Mouse (Mus musculus) urinary bladder, adult 2 months (tissue): ENCODE measurements around the gene Runx1. TPM values are rescaled to one million over a fixed set of nuclear protein-coding genes. Genes with fewer than 3 reads are reported as not detected.

Source experiments
- DNase-seq: peaks from one replicate; pipeline ENCODE4 v3.0.0; 2022; ENCODE audit warnings: low spot score
- polyA plus RNA-seq: library from polyadenylated mRNA; depleted of rRNA; stranded (reverse); fragments of >200 nt; gene quantifications from 2 replicates; pipeline ENCODE4 v1.2.3, GENCODE M21; 2012

Runx1 gene
- polyA plus RNA-seq, 1 experiment: 8.6 TPM

DNA sequence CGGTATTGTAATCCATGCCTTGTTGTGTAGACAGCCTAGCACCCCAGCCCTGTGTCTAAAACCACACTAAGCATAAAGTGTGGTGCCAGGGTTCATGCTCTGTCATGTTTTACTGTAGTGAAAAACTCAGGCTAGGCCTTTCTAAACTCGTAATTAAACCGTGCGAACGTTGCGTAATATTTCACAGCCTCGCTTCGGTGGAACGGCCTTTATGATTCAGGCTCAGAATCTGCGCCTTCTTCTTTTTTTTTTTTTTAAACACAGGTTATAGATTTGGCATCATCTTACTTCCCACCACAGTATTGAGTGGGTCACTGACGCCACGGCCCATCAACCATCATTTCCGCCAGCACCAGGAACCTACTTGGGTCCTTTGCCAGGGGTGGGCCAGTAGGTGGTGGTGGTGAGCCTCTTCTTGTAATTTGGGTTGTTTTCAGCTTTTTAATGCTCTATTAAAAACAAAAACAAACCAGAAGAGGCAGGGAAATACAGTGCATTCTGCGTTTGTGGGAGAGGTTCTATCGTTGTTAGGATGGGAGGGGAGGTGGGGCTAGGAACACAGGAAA lies 210.6 kb downstream of the Runx1 start:
- no peak for DNase-seq

DNA sequence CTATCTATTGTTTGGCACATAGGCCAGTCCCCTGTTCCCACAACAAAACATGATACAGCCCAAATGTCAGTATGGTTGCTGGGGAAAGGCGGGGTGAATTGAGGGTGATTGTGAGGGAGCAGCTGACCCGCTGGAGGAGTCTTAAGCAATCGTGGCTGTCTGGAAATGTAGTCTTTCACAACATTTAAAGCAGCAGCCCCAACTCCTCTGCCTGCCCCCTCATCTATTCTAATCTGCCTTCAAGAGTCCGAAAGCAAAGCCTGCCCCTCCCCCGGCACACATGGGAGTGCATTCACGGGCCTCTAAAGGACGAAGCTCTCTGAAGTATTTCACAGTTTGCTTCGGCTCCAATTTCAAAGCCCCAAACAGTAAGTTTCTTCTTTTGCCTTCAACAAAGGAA lies 213.4 kb downstream of the Runx1 start:
- DNase-seq: no peak

DNA sequence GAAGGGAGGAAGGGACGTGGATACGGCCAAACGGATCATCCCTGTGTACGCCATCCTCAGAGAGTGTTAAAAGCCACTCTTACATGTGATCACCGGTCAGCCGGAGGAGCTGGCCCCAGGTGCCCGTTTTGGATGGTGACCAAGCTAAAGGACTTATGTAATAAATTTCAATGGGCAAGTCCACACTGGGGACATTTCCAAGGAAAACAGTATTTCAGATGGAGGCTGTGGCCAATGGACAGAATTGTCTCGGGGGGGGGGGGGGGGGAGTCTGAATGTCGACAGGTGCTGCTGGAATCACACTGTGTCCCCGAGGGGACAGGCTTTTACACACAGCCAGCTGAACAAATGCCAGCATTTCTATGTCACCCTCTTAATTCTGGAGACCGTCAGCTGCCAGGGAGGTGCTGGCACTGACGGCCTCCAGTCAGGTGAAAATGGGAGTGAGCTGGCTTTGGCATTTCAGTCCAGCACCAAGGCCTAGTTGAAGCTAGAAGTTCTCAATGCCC lies 214.3 kb downstream of the Runx1 start:
- no peak for DNase-seq

DNA sequence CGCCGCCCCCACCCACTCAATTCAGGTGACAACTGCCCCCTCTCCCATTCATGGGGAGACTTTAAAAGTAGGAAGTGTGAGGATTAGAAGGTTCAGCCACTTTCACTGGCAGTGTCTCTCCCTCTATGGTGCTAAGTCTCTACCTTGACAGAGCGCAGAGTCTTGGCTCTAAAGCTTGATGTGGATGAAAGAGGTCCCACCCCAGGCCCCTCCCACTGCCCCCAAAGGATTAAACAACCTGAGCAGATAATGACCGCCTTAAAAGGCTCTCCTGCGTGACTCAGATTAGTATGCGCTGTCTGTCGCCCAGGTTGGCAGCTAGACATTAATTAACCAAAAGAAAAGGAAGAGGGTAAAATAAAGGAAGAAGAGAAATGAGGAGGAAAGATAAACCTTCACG lies 215.5 kb downstream of the Runx1 start:
- DNase-seq: no peak

DNA sequence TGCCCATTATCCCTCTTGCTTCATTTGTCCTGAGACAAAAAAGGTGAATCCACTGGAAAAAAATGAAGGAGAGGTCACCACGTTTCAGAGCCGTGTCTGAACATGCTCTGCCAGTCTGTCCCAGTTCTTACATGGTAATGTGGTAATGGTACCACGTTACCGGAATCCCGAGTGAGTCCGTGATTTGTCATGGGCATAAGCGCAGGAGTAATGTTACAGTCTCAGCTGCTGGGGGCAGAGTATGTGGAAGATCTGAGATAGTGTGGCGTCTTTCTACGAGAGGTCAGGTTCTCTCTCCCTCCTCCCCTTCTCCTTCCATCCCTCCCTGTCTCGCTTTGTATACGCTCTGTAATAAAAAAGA lies 216.3 kb downstream of the Runx1 start:
- no peak for DNase-seq

DNA sequence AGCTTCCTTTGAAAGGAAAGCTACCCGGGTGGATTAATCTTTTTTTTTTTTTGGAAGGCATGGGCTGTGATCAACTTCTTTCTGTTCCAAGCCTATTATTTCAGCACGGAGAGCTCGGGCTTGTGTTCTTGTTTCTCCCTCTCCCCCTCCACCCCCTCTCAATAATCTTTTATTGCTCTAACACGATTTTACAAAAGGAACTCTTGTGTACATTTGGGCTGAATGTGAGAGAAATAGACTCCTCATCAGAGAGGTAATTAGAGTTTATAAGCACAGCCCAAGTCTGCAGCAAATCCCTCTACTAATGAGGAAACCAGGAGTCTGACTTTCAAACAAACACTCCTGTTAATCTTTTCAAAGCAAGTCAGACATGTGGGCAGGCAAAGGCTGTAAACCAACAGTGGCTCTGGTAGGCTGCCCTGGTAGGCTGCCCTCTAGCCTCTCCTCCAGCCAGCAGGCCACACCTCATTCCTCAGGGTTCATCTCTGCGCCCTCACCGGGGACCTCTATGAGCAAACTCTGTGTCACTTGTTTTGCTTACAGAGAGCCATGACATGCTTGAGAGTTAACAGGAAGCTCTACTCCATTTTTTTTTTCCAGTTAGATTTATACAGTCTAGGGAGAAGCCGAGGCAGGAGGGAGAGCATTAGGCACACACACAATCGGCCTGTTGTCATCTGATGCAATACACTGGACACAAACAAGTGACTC lies 216.8 kb downstream of the Runx1 start:
- DNase-seq: no peak

DNA sequence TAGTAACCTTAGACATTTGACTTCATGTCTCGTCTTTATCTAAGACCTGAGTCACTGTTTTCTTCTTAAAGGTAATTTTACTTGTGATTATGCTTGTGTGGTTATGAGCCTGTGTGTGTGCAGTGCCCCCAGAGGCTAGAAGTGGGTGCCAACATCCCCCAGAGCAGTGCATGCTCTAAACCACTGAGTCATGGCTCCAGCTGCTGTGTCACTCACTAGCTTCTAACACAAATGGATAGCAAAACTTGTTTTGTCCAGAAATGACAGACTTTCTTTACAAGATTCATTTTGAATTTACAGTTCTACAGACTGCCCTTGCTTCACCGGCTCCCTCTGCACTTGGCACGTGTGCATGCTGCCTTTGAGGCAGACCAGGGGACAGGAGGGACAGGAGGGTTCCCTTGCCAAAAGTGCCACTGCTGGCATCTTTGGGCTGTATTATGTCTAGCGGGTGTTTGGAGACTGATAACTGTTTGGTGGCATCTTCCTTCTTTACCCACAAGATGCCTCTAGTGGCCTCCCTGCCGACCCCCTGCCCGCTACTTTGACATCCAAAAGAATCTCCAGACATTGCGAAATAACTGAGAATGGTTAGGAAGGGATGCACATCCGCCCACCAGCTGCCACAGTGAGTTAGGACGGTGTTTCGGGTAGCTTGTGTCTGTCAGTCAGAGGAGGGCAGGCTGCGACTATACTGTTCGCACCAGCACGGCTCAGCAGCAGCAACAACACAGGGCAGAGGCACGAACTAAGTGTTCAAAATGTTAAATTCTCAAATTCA lies 217.6 kb downstream of the Runx1 start:
- DNase-seq: no peak

DNA sequence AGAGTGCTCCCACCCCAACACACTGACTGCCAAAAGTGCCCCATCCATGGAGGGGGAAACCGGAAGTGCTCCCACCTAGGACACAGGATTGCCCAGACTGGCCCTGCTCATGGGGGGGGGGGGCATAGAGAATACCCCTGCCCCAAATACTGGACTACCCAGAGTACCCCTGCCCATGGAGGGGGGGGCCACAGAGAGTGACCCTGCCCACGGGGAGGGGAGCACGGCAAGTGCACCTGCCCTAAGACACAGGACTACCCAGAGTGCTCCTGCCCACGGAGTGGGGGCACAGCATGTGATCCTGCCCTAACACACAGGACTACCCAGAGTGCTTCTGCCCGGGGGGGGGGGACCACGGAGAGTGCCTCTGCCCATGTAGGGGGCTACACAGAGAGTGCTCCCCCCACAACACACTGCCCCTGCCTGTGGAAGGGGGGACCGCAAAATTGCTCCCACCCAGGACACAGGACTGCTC lies 219.4 kb downstream of the Runx1 start:
- no peak for DNase-seq

DNA sequence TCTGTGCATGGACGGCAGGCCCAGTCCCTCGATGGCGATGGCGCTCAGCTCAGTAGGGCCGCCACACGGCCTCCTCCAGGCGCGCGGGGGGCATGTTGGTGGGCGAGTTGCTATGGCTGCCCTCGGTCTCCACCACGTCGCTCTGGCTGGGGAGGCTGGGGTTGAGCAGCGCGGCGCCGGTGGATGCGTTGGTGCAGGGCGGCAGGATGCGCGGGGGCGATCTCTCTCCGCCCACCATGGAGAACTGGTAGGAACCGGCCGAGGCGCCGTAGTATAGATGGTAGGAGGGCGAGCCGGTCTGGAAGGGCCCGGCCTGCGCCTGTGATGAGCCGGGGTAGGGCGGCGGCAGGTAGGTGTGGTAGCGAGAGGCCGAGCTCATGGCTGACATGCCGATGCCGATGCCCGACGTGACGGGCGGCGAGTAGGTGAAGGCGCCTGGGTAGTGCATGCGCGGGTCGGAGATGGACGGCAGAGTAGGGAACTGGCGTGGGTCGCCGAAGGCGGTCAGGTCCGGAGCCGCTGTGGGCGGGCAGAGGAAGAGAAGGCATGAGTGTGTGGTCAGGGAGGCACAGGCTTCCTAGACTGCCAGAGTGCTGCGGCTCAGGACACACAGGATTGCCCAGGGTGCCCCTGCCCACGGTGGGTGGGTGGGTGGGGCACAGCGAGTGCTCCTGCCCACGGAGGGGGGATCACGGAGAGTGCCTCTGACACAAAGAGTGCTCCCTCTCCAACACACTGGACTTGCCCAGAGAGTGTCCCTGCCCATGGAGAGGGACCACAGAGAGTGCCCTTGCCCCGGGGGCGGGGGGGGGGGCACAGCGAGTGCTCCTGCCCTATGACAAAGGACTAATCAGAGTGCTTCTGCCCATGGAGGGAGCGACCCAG lies 220.1 kb downstream of the Runx1 start:
- no peak for DNase-seq

DNA sequence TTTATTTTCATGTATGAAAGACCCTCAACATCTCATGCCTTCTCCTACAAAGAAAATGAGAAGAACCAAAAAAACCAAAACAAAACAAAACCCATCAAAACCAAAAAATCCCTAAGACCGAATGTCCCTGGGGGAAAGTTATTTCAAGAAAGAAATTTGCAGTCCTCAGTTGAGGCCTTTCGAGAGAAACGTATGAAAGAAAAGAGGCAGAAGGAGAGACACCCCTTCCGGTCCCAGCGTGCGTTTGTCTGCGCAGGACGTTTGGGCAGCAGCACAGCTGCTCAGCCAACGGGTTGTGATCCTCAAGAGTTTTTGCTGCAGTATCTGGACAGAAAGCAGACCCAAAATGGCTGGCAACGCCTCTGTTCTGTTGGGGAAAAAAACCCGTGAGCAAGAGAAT lies 223.4 kb downstream of the Runx1 start:
- DNase-seq: no peak

DNA sequence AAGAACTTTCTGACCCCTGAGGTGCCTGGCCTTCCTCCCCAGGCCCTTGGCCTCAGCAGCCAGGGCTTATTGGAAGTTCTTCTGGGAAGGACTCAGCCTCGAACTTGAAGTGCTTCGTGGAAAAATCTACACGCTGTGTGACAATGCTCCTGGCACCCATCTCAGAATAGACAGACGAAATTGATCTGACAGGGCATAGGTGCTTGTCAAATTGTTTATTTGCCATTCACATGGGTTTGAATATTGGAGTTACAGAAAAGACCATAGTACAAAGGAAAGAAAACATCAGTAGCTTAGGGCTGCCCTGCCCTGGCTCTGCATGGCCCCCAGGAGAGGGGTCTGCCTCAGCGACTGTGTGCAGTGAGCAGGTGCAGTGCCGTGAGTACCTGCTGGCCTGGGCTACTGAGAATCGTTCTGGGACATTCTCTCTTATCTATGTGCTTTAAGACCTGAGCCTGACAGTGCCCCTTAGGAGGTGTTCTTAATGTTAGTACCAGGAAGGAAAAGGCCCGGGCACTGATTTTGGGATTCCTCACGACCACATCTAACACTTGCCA lies 224.6 kb downstream of the Runx1 start:
- no peak for DNase-seq

DNA sequence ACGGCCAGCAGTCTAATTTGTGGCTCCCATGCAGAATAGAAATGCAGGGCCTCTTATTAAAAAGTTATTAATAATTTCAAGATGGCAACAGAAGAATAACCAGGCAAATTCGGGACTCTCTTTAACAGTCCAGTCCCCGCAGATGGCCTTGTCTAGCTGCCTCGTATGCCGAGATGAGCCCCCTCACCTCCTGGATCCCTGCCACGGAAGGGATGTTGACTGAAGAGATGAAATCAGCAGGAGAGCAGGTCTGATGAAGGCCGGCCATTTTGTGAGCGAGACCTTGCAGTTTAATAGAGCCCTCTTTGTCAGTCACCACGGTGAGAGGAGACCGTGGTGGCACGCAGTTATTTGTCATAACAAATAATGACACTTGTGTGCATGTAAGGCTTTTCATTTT lies 226.5 kb downstream of the Runx1 start:
- DNase-seq: no peak

DNA sequence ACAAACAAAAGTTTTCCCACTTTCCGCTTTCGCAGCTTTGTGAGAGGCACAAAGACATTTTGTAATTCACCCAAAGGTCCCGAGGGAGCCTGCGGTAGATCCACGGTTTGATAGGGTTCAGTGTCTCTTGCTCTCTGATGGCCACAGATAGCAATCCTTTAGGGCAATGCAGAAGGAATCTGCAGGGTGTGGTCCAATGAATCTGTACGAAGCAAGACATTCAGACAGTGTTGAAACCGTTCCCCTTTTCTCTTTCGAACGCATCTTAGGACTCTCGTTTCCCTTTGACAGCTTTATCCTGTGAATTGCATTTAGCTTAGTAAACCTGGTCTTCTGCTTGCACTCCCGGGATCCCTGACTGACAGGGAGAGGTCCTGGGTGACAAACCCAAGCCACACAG lies 228.3 kb downstream of the Runx1 start:
- no peak for DNase-seq

DNA sequence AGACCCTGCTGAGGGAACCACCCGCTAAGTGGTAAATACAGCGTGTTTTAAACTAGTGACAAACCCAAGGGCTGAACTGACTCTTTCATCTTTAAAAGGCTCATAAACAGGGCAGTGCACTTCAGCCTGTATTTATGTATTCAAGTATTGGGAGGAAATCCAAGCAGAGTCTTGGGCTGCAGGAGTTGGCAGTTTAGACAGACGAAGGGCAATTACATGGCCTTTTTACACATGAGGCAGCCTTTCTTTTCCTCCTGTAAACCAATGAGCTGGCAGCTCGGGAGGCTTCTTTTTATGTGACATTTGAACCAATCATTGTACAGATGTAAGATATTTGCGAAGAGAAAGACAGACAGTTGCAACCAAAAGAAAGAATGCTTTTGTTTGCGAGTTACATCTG lies 233.7 kb downstream of the Runx1 start:
- DNase-seq: no peak

DNA sequence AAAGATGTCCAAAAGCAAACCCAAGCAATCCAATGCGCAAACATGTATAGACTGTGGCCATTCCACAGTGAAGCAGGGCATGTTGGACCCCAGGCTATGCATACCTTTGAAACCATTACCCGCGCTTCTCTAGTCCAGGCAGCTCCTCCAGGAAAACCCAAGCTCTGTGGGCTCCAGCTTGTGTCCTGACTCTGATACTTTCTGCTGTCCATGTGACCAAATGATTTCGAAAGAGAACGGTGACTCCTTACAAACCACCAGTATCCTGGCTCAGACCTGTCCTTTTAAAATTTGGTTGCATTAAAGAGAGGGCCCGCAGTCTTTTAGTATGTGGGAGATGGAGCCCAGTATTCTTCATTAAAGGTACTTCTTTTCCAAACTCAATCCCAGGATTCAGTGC lies 234.2 kb downstream of the Runx1 start:
- no peak for DNase-seq

DNA sequence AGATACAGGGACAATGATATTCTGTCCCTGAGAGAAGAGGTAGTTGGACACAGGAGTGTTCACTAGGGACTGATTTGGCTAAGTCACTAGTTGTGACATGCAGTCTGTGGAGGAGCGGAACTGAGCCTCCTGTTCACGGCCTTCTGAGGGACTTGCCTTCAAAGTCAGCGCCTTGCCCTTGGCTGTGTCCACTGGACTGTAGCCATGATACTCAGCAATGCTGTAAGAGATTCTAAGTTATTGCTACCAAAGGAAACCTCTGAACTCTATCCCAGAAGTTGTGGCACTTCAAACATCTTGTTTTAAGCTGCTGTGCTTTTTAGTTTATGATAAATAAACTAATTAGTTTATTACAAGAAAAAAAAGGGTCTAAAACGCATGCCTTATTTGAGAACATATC lies 238.1 kb downstream of the Runx1 start:
- DNase-seq: no peak

DNA sequence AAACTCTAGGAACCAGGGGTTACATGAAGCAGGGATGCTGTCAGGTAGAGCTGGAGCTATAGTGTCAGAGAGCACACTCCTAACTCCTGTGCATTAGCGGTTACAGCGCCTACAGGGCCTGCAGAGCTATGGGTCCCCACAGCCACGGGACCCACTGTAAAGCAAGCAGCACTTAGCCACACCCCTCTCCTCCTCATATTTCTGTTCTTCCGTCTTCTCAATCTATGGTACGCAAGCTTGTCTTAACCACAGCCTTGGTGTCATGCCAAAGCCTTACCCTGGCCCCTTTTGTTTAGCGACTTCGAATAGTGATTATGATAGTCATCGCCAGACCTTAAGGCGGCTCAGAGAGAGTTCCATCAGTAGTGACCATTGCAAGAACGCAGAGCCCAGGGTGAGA lies 244.2 kb downstream of the Runx1 start:
- no peak for DNase-seq

DNA sequence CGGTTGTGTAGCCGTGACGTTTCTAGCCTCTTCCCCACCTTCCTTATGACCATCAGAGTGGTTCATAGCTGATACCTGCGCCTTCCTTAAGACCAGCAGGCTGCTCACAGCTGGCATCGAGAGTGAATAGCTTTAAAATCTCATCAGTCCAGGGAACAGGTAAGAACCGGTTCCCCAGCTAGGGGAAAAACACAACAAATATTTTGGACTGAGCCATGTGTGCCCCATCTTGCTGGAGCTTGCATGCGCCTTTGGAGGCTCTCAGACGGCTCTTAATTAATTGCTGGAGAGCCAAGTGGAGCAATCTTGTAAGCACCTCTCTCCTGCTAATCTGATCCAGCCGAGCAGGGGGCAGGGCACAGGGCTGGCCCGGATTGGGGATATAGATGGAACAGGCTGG lies 245.0 kb downstream of the Runx1 start:
- no peak for DNase-seq

DNA sequence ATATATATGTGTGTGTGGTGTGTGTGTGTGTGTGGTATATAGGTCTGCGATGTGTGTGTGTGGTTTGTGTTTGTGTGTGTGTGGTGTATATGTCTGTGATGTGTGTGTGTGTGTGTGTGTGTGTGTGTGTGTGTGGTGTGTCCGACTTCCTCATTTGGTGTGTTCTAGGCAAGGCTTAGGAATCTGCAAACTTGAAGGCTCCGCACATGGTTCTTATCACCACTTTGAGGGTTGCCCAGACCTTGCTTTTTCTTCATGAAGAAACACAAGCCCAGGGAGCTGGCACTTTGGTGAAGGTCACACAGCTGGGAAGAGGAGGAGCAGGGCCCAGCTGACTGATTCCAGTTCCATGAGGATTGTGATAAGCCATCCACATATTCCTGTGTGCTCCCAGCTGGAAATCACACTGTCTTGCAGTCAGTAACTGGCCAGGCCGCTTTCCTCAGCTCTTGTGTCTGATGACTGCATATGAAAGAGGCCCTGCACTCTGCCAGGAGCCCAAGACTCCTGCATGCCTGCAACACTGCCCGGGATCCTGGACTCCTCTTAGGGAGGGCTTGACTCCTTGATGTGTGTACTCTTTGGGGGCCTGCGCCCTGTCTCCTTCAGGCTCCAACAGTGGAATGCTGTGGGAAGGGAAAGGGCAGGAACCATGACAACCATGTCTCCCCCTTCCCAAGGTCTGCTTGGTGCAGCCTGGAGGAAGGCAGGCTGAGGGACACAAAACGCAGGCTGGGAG lies 246.9 kb downstream of the Runx1 start:
- DNase-seq: no peak

DNA sequence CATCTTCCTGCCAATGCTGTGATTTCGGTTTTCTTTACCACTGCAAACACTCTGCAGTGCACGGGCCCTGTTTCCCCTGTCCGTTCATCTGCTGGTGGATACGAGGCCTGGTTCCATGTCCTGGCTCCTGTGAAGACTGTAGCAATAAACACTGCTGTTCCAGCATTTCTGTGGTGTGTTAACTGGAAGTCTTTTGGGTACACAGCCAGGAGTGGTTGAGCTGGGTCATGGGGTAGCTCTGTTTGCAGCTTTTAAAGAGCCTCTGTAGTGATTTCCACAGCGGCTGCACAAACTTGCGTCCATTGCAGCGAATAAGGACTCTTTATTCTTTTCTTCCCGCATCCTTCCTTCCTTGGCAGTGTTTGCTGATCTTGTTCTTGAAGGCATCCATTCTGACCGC lies 248.6 kb downstream of the Runx1 start:
- DNase-seq: no peak

DNA sequence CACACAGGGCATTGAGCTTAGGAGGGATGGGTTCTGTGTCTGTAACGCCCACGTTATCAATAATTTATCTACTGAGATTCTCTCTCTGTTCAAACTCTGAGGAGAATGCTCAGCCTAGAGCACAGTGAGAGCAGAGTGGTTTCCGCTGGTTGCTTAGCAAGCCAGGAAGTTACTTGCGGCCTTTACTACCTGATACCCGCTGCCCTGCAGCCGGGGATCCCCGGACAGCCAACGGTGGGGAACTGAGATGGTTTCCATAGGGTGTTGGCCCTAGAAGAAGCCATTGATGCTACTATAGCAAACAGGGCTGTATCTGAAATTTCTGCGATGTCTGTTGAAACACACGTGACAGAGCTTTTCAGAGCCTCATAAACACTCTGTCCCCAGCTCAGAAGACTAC lies 250.2 kb downstream of the Runx1 start:
- no peak for DNase-seq
